Mouse (Mus musculus): ENCODE measurements around the gene Rab5b. TPM values are rescaled to one million over a fixed set of nuclear protein-coding genes. Genes with fewer than 3 reads are reported as not detected.

Rab5b gene
- polyA plus RNA-seq, 1 experiment from 2014 or later: 95.6 TPM

DNA sequence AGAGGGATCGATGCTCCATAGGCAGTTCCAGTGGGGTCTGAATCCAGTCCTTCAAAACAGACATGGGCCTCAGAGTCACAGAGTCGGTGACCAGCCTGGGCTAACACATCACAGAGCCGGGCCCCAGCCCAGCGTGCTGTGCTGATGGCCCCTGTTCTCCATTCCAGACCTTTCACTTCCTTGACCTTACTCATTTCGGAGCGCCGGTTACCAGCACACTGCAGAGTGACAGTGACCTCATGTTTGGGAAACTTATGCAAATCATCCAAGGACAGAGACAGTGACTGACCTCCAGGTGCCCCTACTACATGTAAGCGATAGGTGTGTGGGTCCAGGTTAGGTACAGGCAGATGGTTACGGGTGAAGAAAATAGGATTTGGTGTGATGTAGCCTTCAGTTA lies 24.9 kb downstream of the Rab5b start:
- 94% methylated on average over 9 of the region's 9 CpGs for WGBS
- no peaks in the 10 kb centered on the region for H3K27me3 ChIP-seq (ENCODE audit: control insufficient read depth, insufficient read depth, low read length)
- no peak overlapping the region for H3K9ac ChIP-seq
- DNase-seq (ENCODE audit: low spot score) (no peak), ATAC-seq (ENCODE audit: low FRiP score) (no peak)
- peaks cover 1% of the 10 kb centered on the region; the same call in 1 of the 2 replicates for H3K36me3 ChIP-seq (replicated peaks; ENCODE audit: control insufficient read depth, insufficient read depth)
- H3K4me1 ChIP-seq (replicated peaks; ENCODE audit: control insufficient read depth, insufficient read depth, low read length): peaks cover 26% of the 10 kb centered on the region
- no peak overlapping the region for H3K4me2 ChIP-seq (replicated peaks)
- H3K9me3 ChIP-seq (ENCODE audit: control insufficient read depth, low read length): no peaks in the 10 kb centered on the region
- no peak overlapping the region for H3K4me3 ChIP-seq (replicated peaks; ENCODE audit: low read length)
- no peak overlapping the region for H3K27ac ChIP-seq

DNA sequence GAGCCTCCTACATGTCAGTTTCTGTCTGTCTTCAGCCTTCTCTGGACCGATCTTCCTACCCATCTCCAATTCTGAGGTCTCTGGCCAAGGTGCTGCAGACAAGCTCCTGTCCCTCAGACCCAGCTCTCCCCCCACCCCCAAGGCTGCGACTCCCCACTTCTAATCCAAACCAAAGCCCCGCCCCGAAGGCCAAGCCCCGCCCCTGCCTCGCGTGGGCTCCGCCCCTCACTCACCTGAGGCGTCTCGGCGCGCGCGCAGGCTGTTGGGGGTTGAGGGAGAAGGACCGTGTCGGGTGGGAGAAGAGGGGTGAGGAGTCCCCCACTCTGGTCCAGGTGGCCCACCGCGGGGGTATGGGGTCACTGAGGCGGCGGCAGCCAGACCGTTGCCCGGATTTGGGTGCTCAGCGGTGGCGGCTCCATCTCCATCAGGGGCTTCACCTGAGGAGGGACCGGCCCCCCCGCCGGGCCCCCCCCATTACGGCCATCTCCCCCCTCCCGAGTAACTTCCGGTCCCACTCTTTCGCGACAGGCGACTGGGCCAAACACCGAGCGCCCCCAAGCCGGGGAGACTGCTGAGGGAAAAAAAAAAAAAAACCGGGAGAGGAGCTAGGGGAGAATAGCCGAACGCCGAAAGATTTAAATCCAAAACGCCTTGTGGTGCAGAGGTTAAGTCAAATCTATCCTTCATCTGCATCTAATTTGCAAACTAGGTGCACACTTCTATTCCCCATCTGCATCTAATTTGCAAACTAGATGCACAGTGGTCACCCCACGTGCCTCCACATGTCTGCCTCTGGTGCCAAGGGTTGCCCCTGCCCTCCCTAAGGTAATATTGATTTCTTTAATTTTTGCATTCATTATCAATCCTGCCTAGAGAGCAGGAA lies 27.0 kb downstream of the Rab5b start:
- ATAC-seq (ENCODE audit: low FRiP score) (peak; percentile 72), DNase-seq (ENCODE audit: low spot score) (peak; percentile 57)
- Histone ChIP-seq H3K9ac (peak overlapping the region; percentile 85), H3K27me3 (ENCODE audit: control insufficient read depth, insufficient read depth, low read length) (no peaks in the 10 kb centered on the region), H3K4me2 (replicated peaks) (peak overlapping the region; percentile 77), H3K4me1 (replicated peaks; ENCODE audit: control insufficient read depth, insufficient read depth, low read length) (peaks cover 22% of the 10 kb centered on the region), H3K36me3 (replicated peaks; ENCODE audit: control insufficient read depth, insufficient read depth) (no peaks in the 10 kb centered on the region), H3K9me3 (ENCODE audit: control insufficient read depth, low read length) (no peaks in the 10 kb centered on the region), H3K4me3 (replicated peaks; ENCODE audit: low read length) (peak overlapping the region; percentile 77), H3K27ac (peak overlapping the region; percentile 83)
- WGBS: under 1% methylated on average over 42 of the region's 42 CpGs

DNA sequence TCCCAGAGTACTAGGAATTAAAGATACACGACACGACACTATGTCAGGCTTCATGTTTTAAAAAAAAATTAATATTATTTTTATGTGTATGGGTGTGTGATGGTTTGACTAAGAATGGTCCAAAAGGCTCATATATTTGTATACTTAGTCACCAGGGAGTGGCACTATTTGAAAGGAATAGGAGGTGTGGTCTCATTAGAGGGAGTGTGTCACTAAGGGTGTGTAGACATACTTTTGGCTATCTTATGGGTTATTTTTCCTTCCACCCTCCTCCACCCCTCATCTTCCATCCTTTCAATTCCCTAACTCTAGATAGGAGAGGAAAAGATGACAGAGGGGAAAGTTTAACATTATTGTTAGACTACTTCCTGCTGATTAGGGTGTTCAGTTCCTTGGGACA lies 30.3 kb downstream of the Rab5b start:
- no peaks in the 10 kb centered on the region for H3K9me3 ChIP-seq (ENCODE audit: control insufficient read depth, low read length)
- no peak overlapping the region for H3K9ac ChIP-seq
- ATAC-seq (ENCODE audit: low FRiP score) (no peak), DNase-seq (ENCODE audit: low spot score) (no peak)
- no peaks in the 10 kb centered on the region for H3K36me3 ChIP-seq (replicated peaks; ENCODE audit: control insufficient read depth, insufficient read depth)
- no peak overlapping the region for H3K4me2 ChIP-seq (replicated peaks)
- no peaks in the 10 kb centered on the region for H3K27me3 ChIP-seq (ENCODE audit: control insufficient read depth, insufficient read depth, low read length)
- 99% methylated on average over 2 of the region's 2 CpGs for WGBS
- no peak overlapping the region for H3K4me3 ChIP-seq (replicated peaks; ENCODE audit: low read length)
- peaks cover 12% of the 10 kb centered on the region for H3K4me1 ChIP-seq (replicated peaks; ENCODE audit: control insufficient read depth, insufficient read depth, low read length)
- H3K27ac ChIP-seq: no peak overlapping the region

DNA sequence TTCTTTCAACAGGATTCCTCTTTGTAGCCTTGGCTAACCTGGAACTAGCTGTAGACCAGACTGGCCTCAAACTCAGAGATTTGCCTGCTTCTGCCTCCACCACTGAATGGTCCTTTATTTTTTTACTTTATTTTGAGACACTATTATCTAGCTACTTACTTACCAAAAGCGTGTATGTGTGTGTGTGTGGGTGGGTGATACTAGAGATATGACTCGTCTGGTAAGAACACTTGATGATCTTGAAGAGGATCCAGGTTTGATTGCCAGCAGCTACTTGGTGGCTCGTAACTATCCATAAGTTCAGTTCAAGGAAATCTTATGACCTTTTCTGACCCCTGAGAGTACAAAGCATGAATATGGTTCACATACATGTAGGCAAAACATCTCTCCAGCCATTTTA lies 30.8 kb downstream of the Rab5b start:
- 93% methylated on average over 3 of the region's 3 CpGs for WGBS
- Histone ChIP-seq H3K36me3 (replicated peaks; ENCODE audit: control insufficient read depth, insufficient read depth) (no peaks in the 10 kb centered on the region), H3K9ac (no peak overlapping the region), H3K4me3 (replicated peaks; ENCODE audit: low read length) (no peak overlapping the region), H3K4me2 (replicated peaks) (no peak overlapping the region), H3K27me3 (ENCODE audit: control insufficient read depth, insufficient read depth, low read length) (no peaks in the 10 kb centered on the region), H3K4me1 (replicated peaks; ENCODE audit: control insufficient read depth, insufficient read depth, low read length) (peaks cover 12% of the 10 kb centered on the region), H3K9me3 (ENCODE audit: control insufficient read depth, low read length) (no peaks in the 10 kb centered on the region), H3K27ac (no peak overlapping the region)
- DNase-seq (ENCODE audit: low spot score) (no peak), ATAC-seq (ENCODE audit: low FRiP score) (no peak)

DNA sequence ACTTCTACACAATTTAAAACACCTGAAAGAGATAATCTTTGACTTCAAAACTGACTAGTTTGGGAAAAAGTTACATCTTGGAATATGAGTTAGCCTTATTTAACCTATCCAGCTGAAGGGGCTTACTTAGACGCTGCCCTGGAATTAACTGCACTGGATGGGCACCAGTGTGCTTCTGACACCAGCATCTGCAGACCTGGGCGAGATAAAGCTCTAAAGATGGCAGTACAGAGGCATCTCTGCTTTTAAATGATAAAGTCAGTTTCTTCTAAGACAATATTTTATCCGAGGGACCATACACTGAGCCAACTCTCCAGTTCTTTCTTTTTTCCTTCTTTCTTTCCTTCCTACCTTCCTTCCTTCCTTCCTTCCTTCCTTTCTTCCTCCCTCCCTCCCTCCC lies 31.3 kb downstream of the Rab5b start:
- H3K9ac ChIP-seq: no peak overlapping the region
- H3K36me3 ChIP-seq (replicated peaks; ENCODE audit: control insufficient read depth, insufficient read depth): no peaks in the 10 kb centered on the region
- H3K4me1 ChIP-seq (replicated peaks; ENCODE audit: control insufficient read depth, insufficient read depth, low read length): peaks cover 12% of the 10 kb centered on the region
- DNase-seq (ENCODE audit: low spot score): no peak
- H3K9me3 ChIP-seq (ENCODE audit: control insufficient read depth, low read length): no peaks in the 10 kb centered on the region
- ATAC-seq (ENCODE audit: low FRiP score): no peak
- H3K27me3 ChIP-seq (ENCODE audit: control insufficient read depth, insufficient read depth, low read length): no peaks in the 10 kb centered on the region
- H3K4me3 ChIP-seq (replicated peaks; ENCODE audit: low read length): no peak overlapping the region
- no peak overlapping the region for H3K27ac ChIP-seq
- WGBS: 77% methylated on average over 3 of the region's 3 CpGs
- no peak overlapping the region for H3K4me2 ChIP-seq (replicated peaks)

DNA sequence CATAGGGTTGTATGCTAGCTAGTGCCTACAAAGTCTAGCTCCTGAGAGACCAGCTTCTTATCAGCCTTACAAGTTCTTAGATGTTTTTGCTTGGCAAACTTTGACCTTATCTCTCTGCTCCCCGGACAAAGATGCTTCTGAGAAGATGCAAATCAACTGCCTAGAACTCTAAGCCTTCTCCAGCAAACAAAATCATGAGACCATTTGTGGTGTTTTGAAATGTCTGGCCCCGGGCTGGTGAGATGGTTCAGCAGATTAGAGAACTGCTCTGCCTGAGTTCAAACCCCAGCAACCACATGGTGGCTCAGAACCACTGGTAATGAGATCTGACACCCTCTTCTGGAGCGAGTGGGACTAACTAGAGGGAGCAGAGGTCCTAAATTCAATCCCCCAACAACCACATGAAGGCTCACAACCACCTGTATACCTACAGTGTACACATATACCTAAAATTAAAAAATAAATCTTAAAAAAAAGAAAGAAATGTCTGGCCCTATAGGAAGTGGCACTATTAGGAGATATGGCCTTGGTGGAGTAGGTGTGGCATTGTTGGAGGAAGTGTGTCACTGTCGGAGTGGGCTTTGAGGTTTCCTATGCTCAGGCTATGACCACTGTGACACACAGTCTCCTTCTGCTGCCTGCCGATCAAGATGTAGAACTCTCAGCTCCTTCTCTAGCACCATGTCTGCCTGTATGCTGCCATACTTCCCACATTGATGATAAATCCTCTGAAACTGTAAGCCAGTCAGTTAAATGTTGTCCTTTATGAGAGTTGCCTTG lies 32.4 kb downstream of the Rab5b start:
- 75% methylated on average over 5 of the region's 5 CpGs for WGBS
- H3K36me3 ChIP-seq (replicated peaks; ENCODE audit: control insufficient read depth, insufficient read depth): no peaks in the 10 kb centered on the region
- H3K9me3 ChIP-seq (ENCODE audit: control insufficient read depth, low read length): no peaks in the 10 kb centered on the region
- no peaks in the 10 kb centered on the region for H3K27me3 ChIP-seq (ENCODE audit: control insufficient read depth, insufficient read depth, low read length)
- H3K9ac ChIP-seq: no peak overlapping the region
- H3K4me2 ChIP-seq (replicated peaks): no peak overlapping the region
- ATAC-seq (ENCODE audit: low FRiP score) (no peak), DNase-seq (ENCODE audit: low spot score) (no peak)
- H3K4me3 ChIP-seq (replicated peaks; ENCODE audit: low read length): no peak overlapping the region
- H3K27ac ChIP-seq: no peak overlapping the region
- peaks cover 11% of the 10 kb centered on the region for H3K4me1 ChIP-seq (replicated peaks; ENCODE audit: control insufficient read depth, insufficient read depth, low read length)

DNA sequence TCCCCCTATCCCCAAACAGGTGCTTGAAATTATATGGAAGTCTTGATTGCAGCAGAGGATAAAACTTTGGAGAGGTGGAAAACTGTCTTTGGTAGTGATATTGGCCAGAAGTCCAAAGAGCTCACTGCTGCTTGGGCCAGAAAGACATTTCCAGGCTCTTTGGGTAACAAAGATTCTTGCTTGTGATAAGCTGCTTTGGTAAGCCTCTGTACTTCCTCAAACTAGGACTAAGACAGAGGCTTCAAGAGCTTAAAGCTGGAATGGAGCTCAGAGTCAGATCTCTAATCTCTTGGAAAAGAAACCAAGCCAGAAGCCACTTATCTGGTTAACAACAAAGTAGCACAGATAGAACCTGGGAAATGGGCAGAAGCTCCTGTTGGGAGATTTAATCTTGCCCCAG lies 33.6 kb downstream of the Rab5b start:
- H3K4me3 ChIP-seq (replicated peaks; ENCODE audit: low read length): no peak overlapping the region
- no peaks in the 10 kb centered on the region for H3K36me3 ChIP-seq (replicated peaks; ENCODE audit: control insufficient read depth, insufficient read depth)
- H3K4me1 ChIP-seq (replicated peaks; ENCODE audit: control insufficient read depth, insufficient read depth, low read length): no peaks in the 10 kb centered on the region
- no peak overlapping the region for H3K9ac ChIP-seq
- no peak for ATAC-seq (ENCODE audit: low FRiP score)
- no peaks in the 10 kb centered on the region for H3K27me3 ChIP-seq (ENCODE audit: control insufficient read depth, insufficient read depth, low read length)
- H3K4me2 ChIP-seq (replicated peaks): no peak overlapping the region
- no peak overlapping the region for H3K27ac ChIP-seq
- no peak for DNase-seq (ENCODE audit: low spot score)
- no peaks in the 10 kb centered on the region for H3K9me3 ChIP-seq (ENCODE audit: control insufficient read depth, low read length)

DNA sequence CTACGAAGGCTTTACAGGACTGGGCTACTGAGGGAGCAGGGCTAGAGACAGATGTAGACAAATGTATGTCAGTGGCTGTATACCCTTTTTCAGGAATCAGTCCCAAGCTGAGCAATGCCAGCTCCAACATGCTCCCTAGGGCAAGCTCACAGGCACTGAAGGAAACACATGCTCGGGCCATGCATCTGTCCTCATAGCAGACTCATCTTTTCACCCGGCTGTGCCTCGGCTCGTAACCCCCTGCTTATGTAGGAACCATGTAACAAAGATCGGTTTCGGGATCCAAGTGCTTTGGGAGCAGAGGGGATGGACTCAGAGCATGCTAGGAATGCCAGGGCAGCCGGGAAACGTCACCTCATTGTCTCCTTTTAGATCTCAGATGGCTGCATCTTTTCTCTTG lies 36.6 kb downstream of the Rab5b start:
- Histone ChIP-seq H3K4me3 (replicated peaks; ENCODE audit: low read length) (no peak overlapping the region), H3K27me3 (ENCODE audit: control insufficient read depth, insufficient read depth, low read length) (no peaks in the 10 kb centered on the region), H3K4me1 (replicated peaks; ENCODE audit: control insufficient read depth, insufficient read depth, low read length) (no peaks in the 10 kb centered on the region), H3K4me2 (replicated peaks) (no peak overlapping the region), H3K9me3 (ENCODE audit: control insufficient read depth, low read length) (no peaks in the 10 kb centered on the region), H3K36me3 (replicated peaks; ENCODE audit: control insufficient read depth, insufficient read depth) (no peaks in the 10 kb centered on the region), H3K27ac (no peak overlapping the region), H3K9ac (no peak overlapping the region)
- 37% methylated on average over 9 of the region's 9 CpGs for WGBS
- DNase-seq (ENCODE audit: low spot score) (no peak), ATAC-seq (ENCODE audit: low FRiP score) (no peak)

DNA sequence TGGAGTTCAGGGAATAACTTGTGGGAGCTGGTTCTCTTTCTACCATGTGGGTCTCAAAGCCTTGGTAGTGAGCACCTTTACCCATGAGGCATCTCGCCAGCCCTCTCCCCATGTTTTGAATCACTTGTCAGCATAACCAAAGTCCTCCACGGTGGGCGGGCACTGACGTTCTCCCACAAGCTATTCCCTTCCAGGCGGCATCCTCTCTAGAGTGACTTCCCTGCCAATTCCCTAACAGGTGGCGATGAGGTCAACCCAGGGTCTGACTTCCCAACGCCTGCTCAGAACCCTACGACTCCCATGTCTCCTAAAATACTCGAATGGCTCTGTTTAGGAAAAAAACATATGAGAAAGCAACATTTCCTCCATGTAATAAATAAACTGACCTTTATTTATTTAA lies 38.2 kb downstream of the Rab5b start:
- H3K4me2 ChIP-seq (replicated peaks): no peak overlapping the region
- H3K9me3 ChIP-seq (ENCODE audit: control insufficient read depth, low read length): no peaks in the 10 kb centered on the region
- H3K27ac ChIP-seq: no peak overlapping the region
- H3K27me3 ChIP-seq (ENCODE audit: control insufficient read depth, insufficient read depth, low read length): no peaks in the 10 kb centered on the region
- H3K4me3 ChIP-seq (replicated peaks; ENCODE audit: low read length): no peak overlapping the region
- WGBS: 61% methylated on average over 9 of the region's 9 CpGs
- ATAC-seq (ENCODE audit: low FRiP score) (no peak), DNase-seq (ENCODE audit: low spot score) (no peak)
- no peak overlapping the region for H3K9ac ChIP-seq
- H3K4me1 ChIP-seq (replicated peaks; ENCODE audit: control insufficient read depth, insufficient read depth, low read length): no peaks in the 10 kb centered on the region
- H3K36me3 ChIP-seq (replicated peaks; ENCODE audit: control insufficient read depth, insufficient read depth): no peaks in the 10 kb centered on the region

All from hindbrain, embryonic 14.5 days (tissue).